Mouse (Mus musculus): ENCODE data around the gene D6Ertd527e.

Gene D6Ertd527e

GRCm38 (mm10) chr6:87151427-87151826 lies 46.9 kb downstream of the D6Ertd527e start:
- DNase-seq (ENCODE audit: low read depth, low spot score): no peak

DNA sequence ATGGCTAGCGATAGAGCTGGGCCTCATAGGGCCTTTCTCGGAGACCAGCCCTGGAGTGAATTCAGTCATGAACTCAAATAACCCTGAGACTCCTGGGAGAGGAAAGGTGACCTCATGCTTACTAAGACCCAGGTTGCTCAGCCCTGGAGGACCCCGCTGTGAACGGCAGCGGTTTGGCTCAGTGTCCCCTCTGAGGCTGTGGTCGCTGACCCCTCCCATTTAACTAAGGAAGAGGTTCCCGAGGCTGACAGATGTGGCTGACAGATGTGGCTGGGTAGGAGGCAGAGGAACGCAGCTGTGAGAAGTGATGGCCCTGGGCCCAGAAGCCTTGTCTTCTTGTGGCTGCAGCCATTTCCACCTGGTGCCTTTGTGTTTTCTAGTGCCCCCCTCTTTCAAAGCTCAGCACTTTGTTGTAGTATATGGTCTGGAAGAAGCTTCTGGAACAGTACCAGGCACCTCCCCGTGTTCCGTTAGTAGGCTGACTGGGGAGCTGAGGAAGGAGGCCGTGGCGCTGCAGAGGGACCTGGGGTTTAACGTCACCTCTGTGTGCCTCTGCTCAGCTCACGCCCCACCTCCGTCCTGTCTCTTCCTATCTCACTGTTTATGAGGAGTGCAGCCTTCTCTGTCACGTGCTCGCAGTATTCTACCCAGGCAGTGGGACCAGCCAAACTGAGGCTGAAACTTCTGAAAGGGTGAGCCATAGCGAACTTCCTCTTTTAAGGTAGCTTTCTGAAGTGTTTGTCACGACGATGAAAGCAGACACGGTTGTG lies 48.1 kb downstream of the D6Ertd527e start:
- DNase-seq (ENCODE audit: low read depth, low spot score): no peak

GRCm38 (mm10) chr6:87153231-87153580 lies 48.7 kb downstream of the D6Ertd527e start:
- DNase-seq (ENCODE audit: low read depth, low spot score): no peak

GRCm38 (mm10) chr6:87153836-87154235 lies 49.3 kb downstream of the D6Ertd527e start:
- DNase-seq (ENCODE audit: low read depth, low spot score): no peak

DNA sequence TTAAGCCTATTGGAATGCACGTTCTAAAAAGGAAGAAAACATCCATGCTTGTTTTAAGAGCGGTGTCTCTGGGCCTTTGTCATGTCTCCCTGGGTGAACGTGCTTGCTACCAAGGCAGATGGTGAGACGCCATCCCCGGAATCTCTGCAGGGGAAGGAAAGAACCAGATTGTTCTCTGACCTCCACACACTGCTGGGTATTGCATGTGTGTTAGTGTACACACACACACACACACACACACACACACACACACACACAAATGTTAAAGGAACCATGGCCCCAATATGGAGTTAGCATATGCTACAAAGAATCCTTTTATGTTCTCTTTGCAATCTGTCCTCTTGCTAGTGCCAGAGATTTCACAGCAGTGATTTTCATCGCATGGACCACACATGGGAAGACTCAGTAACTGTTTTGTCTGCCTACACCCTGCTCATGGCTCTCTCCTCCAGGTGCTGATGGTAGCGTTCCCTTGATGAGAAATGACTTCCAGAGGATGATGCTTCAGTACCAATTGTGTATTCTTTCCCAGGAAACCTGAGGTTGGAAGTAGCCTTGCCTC lies 53.6 kb downstream of the D6Ertd527e start:
- no peak for DNase-seq (ENCODE audit: low read depth, low spot score)

DNA sequence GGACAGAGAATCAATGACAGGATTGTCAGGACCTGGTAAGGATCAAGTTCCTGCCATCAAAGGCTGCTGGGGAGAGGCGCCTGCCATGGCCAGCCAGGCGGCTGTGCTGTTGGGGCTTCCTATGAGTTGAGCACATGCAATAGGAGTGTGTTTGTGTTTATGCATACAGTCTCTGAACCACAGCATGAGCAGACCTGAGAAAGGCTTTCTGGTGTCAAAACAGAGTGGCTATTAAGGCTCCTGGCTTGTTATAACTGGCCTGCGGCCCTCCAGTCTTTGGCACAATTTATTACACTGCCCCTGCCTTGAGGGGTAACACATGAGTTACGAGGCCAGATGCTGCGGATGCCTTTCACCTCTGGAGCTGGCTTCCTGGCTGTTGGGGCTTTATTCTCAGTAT lies 55.6 kb downstream of the D6Ertd527e start:
- DNase-seq (ENCODE audit: low read depth, low spot score): no peak

DNA sequence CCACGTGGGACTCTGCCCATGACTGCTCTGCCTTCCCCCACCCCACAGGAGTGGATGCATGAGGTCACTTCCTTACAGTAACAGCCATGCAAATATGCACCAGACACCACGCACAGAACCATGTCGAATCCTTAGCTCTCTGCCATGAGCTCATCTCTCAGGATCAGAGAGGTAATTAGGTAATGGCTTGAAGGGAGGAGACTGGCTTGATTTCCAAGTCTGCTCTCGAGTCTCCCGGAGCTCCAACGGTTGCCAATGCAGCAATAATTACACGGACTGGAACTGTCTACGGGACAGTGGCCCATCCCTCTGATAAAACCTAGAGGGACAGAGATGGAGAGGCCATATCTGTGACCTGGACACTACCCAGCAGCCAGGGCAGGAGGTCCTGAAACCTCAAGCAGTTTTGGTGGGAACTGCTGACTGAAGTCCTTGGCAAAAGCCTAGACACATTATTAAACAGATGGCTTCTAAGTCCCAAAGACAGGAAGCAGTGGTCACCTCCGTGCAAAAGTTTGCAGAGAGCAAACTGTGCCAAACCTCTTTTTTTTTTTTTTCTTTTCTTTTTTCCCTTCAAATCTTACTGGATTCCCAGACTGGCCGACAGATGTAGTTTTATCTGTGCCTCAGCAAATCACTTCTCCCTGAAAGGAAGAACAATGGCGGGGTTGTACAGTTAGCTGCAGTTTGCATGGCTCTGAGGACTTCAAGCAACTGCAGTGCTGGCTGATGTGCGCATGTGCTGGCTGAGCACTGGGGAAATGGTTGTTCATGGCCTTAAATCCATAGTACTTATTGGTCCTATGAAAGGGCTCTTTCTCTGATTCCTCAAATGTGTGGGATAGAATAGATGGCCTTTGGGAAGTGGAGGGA lies 57.1 kb downstream of the D6Ertd527e start:
- no peak for DNase-seq (ENCODE audit: low read depth, low spot score)
